Mouse (Mus musculus) forebrain, postnatal 0 days (tissue): ENCODE results near the gene Pcdh19. TPM values are rescaled to one million over a fixed set of nuclear protein-coding genes. Genes with fewer than 3 reads are reported as not detected.

Experiments
- ATAC-seq: fragments of 200-750 bp; cut with Nextera tagmentation; 2 replicates; pipeline ENCODE4 v1.8.0; 2017; ENCODE audit warnings: mild to moderate bottlenecking, moderate library complexity
- DNase-seq: peaks from one replicate; pipeline ENCODE4 v3.0.0-alpha.2; 2015
- H3K27ac ChIP-seq: fragments of 300-500 bp; sonication (generic); 2 replicates; pipeline ENCODE4 v1.5.1; 2014; ENCODE audit warnings: low read depth, mild to moderate bottlenecking, antibody characterized with exemption, low read length, moderate library complexity, mixed read lengths
- H3K27me3 ChIP-seq: fragments of 300-500 bp; sonication (generic); 2 replicates; pipeline ENCODE4 v1.6.1; 2014; ENCODE audit warnings: mild to moderate bottlenecking, low read length, mixed read lengths; ENCODE audit not compliant: insufficient read depth
- H3K36me3 ChIP-seq: fragments of 300-500 bp; sonication (generic); 2 replicates; pipeline ENCODE4 v1.6.1; 2014; ENCODE audit warnings: mild to moderate bottlenecking, moderate library complexity; ENCODE audit not compliant: insufficient read depth
- H3K4me1 ChIP-seq: fragments of 300-500 bp; sonication (generic); 2 replicates; pipeline ENCODE4 v1.6.1; 2014; ENCODE audit warnings: antibody characterized with exemption; ENCODE audit not compliant: insufficient read depth
- H3K4me2 ChIP-seq: fragments of 300-500 bp; sonication (generic); 2 replicates; pipeline ENCODE4 v1.6.1; 2014; ENCODE audit warnings: low read depth, mild to moderate bottlenecking, moderate library complexity
- H3K4me3 ChIP-seq: fragments of 300-500 bp; sonication (generic); 2 replicates; pipeline ENCODE4 v1.5.1; 2014; ENCODE audit warnings: low read depth, low read length, mixed read lengths
- H3K9ac ChIP-seq: fragments of 300-500 bp; sonication (generic); 2 replicates; pipeline ENCODE4 v1.6.1; 2014; ENCODE audit warnings: mild to moderate bottlenecking
- H3K9me3 ChIP-seq: fragments of 300-500 bp; sonication (generic); 2 replicates; pipeline ENCODE4 v1.6.1; 2016; ENCODE audit warnings: low read length
- CTCF ChIP-seq: sonication (generic); IDR thresholded peaks from 2 replicates; pipeline ENCODE4 v1.5.1; 2016; ENCODE audit warnings: antibody characterized with exemption, control low read depth, low read depth
- WGBS: fragments of 180-500 bp; shearing (Covaris S2); extraction: QIAGEN DNeasy Blood & Tissue Kit; methylation state at CpG from one replicate; pipeline ENCODE4 v1.1.7; 2014; 5-methylcytosine and 5-hydroxymethylcytosine counted together
- polyA plus RNA-seq: library from polyadenylated mRNA; unstranded; fragments of >200 nt; fragmentation: Nextera tagmentation; extraction: Ambion mirVana; gene quantifications from 2 replicates; pipeline ENCODE4 v1.2.1, GENCODE M21; 2015
- total RNA-seq: library from RNA; depleted of rRNA; stranded (reverse); fragments of >200 nt; gene quantifications from 2 replicates; pipeline ENCODE4 v1.2.3, GENCODE M21; 2014

Gene Pcdh19
- total and polyA plus RNA-seq, 2 experiments from 2014 or later: 23.6 to 67.1 TPM

DNA sequence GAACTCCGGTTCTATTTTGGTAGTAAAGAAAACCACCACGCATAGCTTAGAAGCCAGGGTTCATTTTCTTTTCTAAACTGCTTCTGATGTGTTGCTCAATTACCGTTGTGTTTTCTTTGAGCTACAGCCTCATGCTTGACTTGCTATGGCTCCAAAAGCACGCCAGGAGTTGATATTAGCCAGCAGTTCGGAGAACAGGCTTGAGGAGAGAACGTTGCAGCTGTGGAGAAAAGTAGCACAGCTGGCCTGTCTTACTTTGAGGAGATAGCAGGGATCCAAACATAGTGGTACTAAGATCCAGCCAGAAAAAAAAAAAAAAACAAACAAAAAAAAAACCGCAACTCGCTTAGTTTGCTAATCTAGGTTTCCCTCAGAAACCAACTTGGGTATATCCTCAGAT lies 59.2 kb downstream of the Pcdh19 start:
- TF ChIP-seq CTCF: no peak
- WGBS: 72% methylated on average over 8 of the region's 8 CpGs
- Histone ChIP-seq H3K27me3 (no peaks in the 10 kb centered on the region), H3K9ac (no peak overlapping the region), H3K4me3 (no peak overlapping the region), H3K9me3 (no peaks in the 10 kb centered on the region), H3K36me3 (no peaks in the 10 kb centered on the region), H3K4me1 (no peaks in the 10 kb centered on the region), H3K4me2 (no peak overlapping the region), H3K27ac (no peak overlapping the region)
- ATAC-seq (no peak), DNase-seq (no peak)

DNA sequence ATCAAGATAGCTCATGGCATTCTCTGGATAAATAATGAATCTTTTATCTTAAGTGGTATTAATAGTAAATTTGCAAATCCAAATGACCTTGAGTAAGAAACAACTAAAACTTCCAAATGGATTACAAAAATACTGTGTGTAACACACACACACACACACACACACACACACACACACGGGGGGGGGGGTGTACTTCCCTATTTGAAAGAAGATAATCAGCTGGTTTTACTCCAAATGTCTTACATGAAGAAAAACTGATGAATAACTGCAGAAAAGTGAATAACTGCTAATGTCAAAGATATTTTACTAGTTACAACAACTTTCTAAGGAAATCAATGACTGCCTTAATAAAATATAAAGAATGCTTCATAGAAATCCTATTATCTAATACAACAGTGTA lies 70.6 kb downstream of the Pcdh19 start:
- no peaks in the 10 kb centered on the region for H3K4me1 ChIP-seq
- TF ChIP-seq CTCF: no peak
- ATAC-seq (no peak), DNase-seq (no peak)
- no peak overlapping the region for H3K4me3 ChIP-seq
- H3K9me3 ChIP-seq: no peaks in the 10 kb centered on the region
- H3K27me3 ChIP-seq: no peaks in the 10 kb centered on the region
- WGBS: 82% methylated on average over 1 of the region's 1 CpGs
- no peak overlapping the region for H3K9ac ChIP-seq
- H3K27ac ChIP-seq: no peak overlapping the region
- H3K36me3 ChIP-seq: no peaks in the 10 kb centered on the region
- H3K4me2 ChIP-seq: no peak overlapping the region

- Histone ChIP-seq H3K4me3 (no peak overlapping the region), H3K9me3 (no peaks in the 10 kb centered on the region), H3K36me3 (no peaks in the 10 kb centered on the region), H3K4me1 (no peaks in the 10 kb centered on the region), H3K27me3 (no peaks in the 10 kb centered on the region), H3K27ac (no peak overlapping the region), H3K9ac (no peak overlapping the region), H3K4me2 (no peak overlapping the region)
- ATAC-seq (no peak), DNase-seq (no peak)
- no peak for TF ChIP-seq CTCF
- WGBS: 61% methylated on average over 4 of the region's 4 CpGs
Observed at GRCm38 (mm10) chrX:133605828-133606227, 83.0 kb downstream of the Pcdh19 start.

- 55% methylated on average over 4 of the region's 4 CpGs for WGBS
Observed at GRCm38 (mm10) chrX:133604272-133604671, 84.5 kb downstream of the Pcdh19 start.

DNA sequence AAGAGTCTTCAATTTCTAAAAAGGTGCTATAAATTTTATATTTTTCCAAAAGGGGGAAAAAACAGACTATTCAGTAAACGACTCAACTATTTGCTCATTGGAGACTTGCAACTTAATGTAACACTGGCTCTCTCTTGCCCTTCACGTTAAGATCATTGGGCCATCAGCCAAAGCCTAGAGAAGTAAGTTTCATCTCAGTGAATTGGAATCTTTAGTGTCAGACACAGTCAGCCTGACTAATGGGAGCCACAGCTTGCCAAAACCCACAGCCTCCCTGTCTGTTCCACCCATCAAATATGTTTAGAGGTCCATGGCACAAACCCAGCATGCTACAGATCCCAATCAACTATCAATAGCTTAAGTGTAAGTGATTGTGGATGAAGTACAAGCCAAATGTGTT lies 86.7 kb downstream of the Pcdh19 start:
- no peaks in the 10 kb centered on the region for H3K4me1 ChIP-seq
- H3K4me3 ChIP-seq: no peak overlapping the region
- H3K27me3 ChIP-seq: no peaks in the 10 kb centered on the region
- H3K36me3 ChIP-seq: no peaks in the 10 kb centered on the region
- 46% methylated on average over 2 of the region's 2 CpGs for WGBS
- no peaks in the 10 kb centered on the region for H3K9me3 ChIP-seq
- H3K9ac ChIP-seq: no peak overlapping the region
- TF ChIP-seq CTCF: no peak
- DNase-seq: no peak
- no peak for ATAC-seq
- no peak overlapping the region for H3K4me2 ChIP-seq
- no peak overlapping the region for H3K27ac ChIP-seq

More at GRCm38 (mm10) chrX:133604272-133604671, 84.5 kb downstream of the Pcdh19 start:
- Histone ChIP-seq H3K36me3 (no peaks in the 10 kb centered on the region), H3K9me3 (no peaks in the 10 kb centered on the region), H3K27me3 (no peaks in the 10 kb centered on the region), H3K4me2 (no peak overlapping the region), H3K27ac (no peak overlapping the region), H3K9ac (no peak overlapping the region), H3K4me3 (no peak overlapping the region), H3K4me1 (no peaks in the 10 kb centered on the region)
- no peak for ATAC-seq
- no peak for DNase-seq
- TF ChIP-seq CTCF: no peak

- ATAC-seq (no peak), DNase-seq (no peak)
- no peaks in the 10 kb centered on the region for H3K36me3 ChIP-seq
- H3K27ac ChIP-seq: no peak overlapping the region
- H3K9me3 ChIP-seq: no peaks in the 10 kb centered on the region
- 47% methylated on average over 1 of the region's 1 CpGs for whole genome bisulfite sequencing
- H3K4me2 ChIP-seq: no peak overlapping the region
- no peak overlapping the region for H3K4me3 ChIP-seq
- no peaks in the 10 kb centered on the region for H3K4me1 ChIP-seq
- H3K27me3 ChIP-seq: no peaks in the 10 kb centered on the region
- no peak for TF ChIP-seq CTCF
- no peak overlapping the region for H3K9ac ChIP-seq
Observed at GRCm38 (mm10) chrX:133601658-133602057, 87.1 kb downstream of the Pcdh19 start.

DNA sequence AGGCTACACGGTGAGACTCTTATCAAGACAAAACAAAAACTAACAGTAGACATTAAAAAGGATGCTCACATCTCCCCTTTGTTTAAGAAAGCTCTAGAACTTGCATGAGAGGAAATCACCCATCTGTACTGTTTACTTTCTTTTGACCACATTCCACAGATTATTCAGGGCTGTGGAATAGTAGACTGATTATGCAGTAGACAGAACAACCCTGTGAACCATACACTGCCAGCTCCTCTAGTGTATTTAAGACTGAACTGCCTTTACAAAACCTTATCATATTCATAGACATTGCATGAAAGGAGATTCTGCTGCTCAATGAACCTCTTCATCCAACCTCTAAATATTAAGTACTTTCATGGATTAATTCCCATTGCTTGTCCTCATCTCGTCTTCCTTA lies 87.6 kb downstream of the Pcdh19 start:
- TF ChIP-seq CTCF: no peak
- H3K27me3 ChIP-seq: no peaks in the 10 kb centered on the region
- H3K27ac ChIP-seq: no peak overlapping the region
- no peak overlapping the region for H3K9ac ChIP-seq
- no peaks in the 10 kb centered on the region for H3K9me3 ChIP-seq
- ATAC-seq: no peak
- 64% methylated on average over 2 of the region's 2 CpGs for WGBS
- H3K4me3 ChIP-seq: no peak overlapping the region
- no peak overlapping the region for H3K4me2 ChIP-seq
- no peaks in the 10 kb centered on the region for H3K36me3 ChIP-seq
- no peak for DNase-seq
- no peaks in the 10 kb centered on the region for H3K4me1 ChIP-seq
